Mouse (Mus musculus) forebrain, postnatal 0 days (tissue): ENCODE results near the gene Bcl2l14. TPM values are rescaled to one million over a fixed set of nuclear protein-coding genes. Genes with fewer than 3 reads are reported as not detected.

ENCODE experiments used
- ATAC-seq: fragments of 200-750 bp; cut with Nextera tagmentation; 2 replicates; pipeline ENCODE4 v1.8.0; 2017; ENCODE audit warnings: mild to moderate bottlenecking, moderate library complexity
- DNase-seq: peaks from one replicate; pipeline ENCODE4 v3.0.0-alpha.2; 2015
- H3K27ac ChIP-seq: fragments of 300-500 bp; sonication (generic); 2 replicates; pipeline ENCODE4 v1.5.1; 2014; ENCODE audit warnings: low read depth, mild to moderate bottlenecking, antibody characterized with exemption, low read length, moderate library complexity, mixed read lengths
- H3K27me3 ChIP-seq: fragments of 300-500 bp; sonication (generic); 2 replicates; pipeline ENCODE4 v1.6.1; 2014; ENCODE audit warnings: mild to moderate bottlenecking, low read length, mixed read lengths; ENCODE audit not compliant: insufficient read depth
- H3K36me3 ChIP-seq: fragments of 300-500 bp; sonication (generic); 2 replicates; pipeline ENCODE4 v1.6.1; 2014; ENCODE audit warnings: mild to moderate bottlenecking, moderate library complexity; ENCODE audit not compliant: insufficient read depth
- H3K4me1 ChIP-seq: fragments of 300-500 bp; sonication (generic); 2 replicates; pipeline ENCODE4 v1.6.1; 2014; ENCODE audit warnings: antibody characterized with exemption; ENCODE audit not compliant: insufficient read depth
- H3K4me2 ChIP-seq: fragments of 300-500 bp; sonication (generic); 2 replicates; pipeline ENCODE4 v1.6.1; 2014; ENCODE audit warnings: low read depth, mild to moderate bottlenecking, moderate library complexity
- H3K4me3 ChIP-seq: fragments of 300-500 bp; sonication (generic); 2 replicates; pipeline ENCODE4 v1.5.1; 2014; ENCODE audit warnings: low read depth, low read length, mixed read lengths
- H3K9ac ChIP-seq: fragments of 300-500 bp; sonication (generic); 2 replicates; pipeline ENCODE4 v1.6.1; 2014; ENCODE audit warnings: mild to moderate bottlenecking
- H3K9me3 ChIP-seq: fragments of 300-500 bp; sonication (generic); 2 replicates; pipeline ENCODE4 v1.6.1; 2016; ENCODE audit warnings: low read length
- CTCF ChIP-seq: sonication (generic); IDR thresholded peaks from 2 replicates; pipeline ENCODE4 v1.5.1; 2016; ENCODE audit warnings: antibody characterized with exemption, control low read depth, low read depth
- WGBS: fragments of 180-500 bp; shearing (Covaris S2); extraction: QIAGEN DNeasy Blood & Tissue Kit; methylation state at CpG from one replicate; pipeline ENCODE4 v1.1.7; 2014; 5-methylcytosine and 5-hydroxymethylcytosine counted together
- polyA plus RNA-seq: library from polyadenylated mRNA; unstranded; fragments of >200 nt; fragmentation: Nextera tagmentation; extraction: Ambion mirVana; gene quantifications from 2 replicates; pipeline ENCODE4 v1.2.1, GENCODE M21; 2015
- total RNA-seq: library from RNA; depleted of rRNA; stranded (reverse); fragments of >200 nt; gene quantifications from 2 replicates; pipeline ENCODE4 v1.2.3, GENCODE M21; 2014

Bcl2l14 gene
- total and polyA plus RNA-seq, 2 experiments from 2014 or later: not detected

- Histone ChIP-seq H3K27ac (no peak overlapping the region), H3K9me3 (no peaks in the 10 kb centered on the region), H3K9ac (no peak overlapping the region), H3K4me2 (no peak overlapping the region), H3K36me3 (no peaks in the 10 kb centered on the region), H3K4me3 (no peak overlapping the region), H3K27me3 (no peaks in the 10 kb centered on the region), H3K4me1 (no peaks in the 10 kb centered on the region)
- ATAC-seq: no peak
- WGBS: 88% methylated on average over 3 of the region's 3 CpGs
- no peak for DNase-seq
- TF ChIP-seq CTCF: no peak
Observed at GRCm38 (mm10) chr6:134433281-134433680, 37.2 kb downstream of the Bcl2l14 start.

- no peak overlapping the region for H3K4me3 ChIP-seq
- H3K27me3 ChIP-seq: no peaks in the 10 kb centered on the region
- 72% methylated on average over 6 of the region's 6 CpGs for WGBS
- H3K36me3 ChIP-seq: no peaks in the 10 kb centered on the region
- no peak for ATAC-seq
- no peak for TF ChIP-seq CTCF
- no peaks in the 10 kb centered on the region for H3K9me3 ChIP-seq
- no peaks in the 10 kb centered on the region for H3K4me1 ChIP-seq
- no peak overlapping the region for H3K27ac ChIP-seq
- no peak for DNase-seq
- no peak overlapping the region for H3K4me2 ChIP-seq
- no peak overlapping the region for H3K9ac ChIP-seq
Observed at GRCm38 (mm10) chr6:134434044-134434443, 37.9 kb downstream of the Bcl2l14 start.

GRCm38 (mm10) chr6:134434866-134435390, 38.8 kb downstream of the Bcl2l14 start:
- no peaks in the 10 kb centered on the region for H3K4me1 ChIP-seq
- WGBS: 83% methylated on average over 9 of the region's 9 CpGs
- H3K9ac ChIP-seq: no peak overlapping the region

GRCm38 (mm10) chr6:134436955-134437354, 40.8 kb downstream of the Bcl2l14 start:
- no peaks in the 10 kb centered on the region for H3K9me3 ChIP-seq

More at GRCm38 (mm10) chr6:134434866-134435390, 38.8 kb downstream of the Bcl2l14 start:
- Histone ChIP-seq H3K9me3 (no peaks in the 10 kb centered on the region), H3K36me3 (no peaks in the 10 kb centered on the region), H3K27me3 (no peaks in the 10 kb centered on the region), H3K27ac (no peak overlapping the region), H3K4me3 (no peak overlapping the region), H3K4me2 (no peak overlapping the region)
- TF ChIP-seq CTCF: no peak
- ATAC-seq (no peak), DNase-seq (no peak)

GRCm38 (mm10) chr6:134439401-134440021, 43.4 kb downstream of the Bcl2l14 start:
- Histone ChIP-seq H3K36me3 (no peaks in the 10 kb centered on the region), H3K9me3 (no peaks in the 10 kb centered on the region), H3K4me3 (peak overlapping the region; percentile 39), H3K27me3 (no peaks in the 10 kb centered on the region), H3K9ac (peak overlapping the region; percentile 48), H3K4me1 (no peaks in the 10 kb centered on the region), H3K27ac (peak overlapping the region; percentile 71), H3K4me2 (peak overlapping the region; percentile 63)
- no peak for TF ChIP-seq CTCF
- peak; percentile 88 for DNase-seq
- ATAC-seq: peak; percentile 96
- 4% methylated on average over 23 of the region's 23 CpGs for WGBS

More at GRCm38 (mm10) chr6:134436955-134437354, 40.8 kb downstream of the Bcl2l14 start:
- H3K36me3 ChIP-seq: no peaks in the 10 kb centered on the region
- no peak overlapping the region for H3K27ac ChIP-seq
- H3K4me3 ChIP-seq: no peak overlapping the region
- no peaks in the 10 kb centered on the region for H3K4me1 ChIP-seq
- no peak for DNase-seq
- 84% methylated on average over 5 of the region's 5 CpGs for WGBS
- H3K9ac ChIP-seq: no peak overlapping the region
- no peak for ATAC-seq
- H3K4me2 ChIP-seq: no peak overlapping the region
- no peak for TF ChIP-seq CTCF
- no peaks in the 10 kb centered on the region for H3K27me3 ChIP-seq

GRCm38 (mm10) chr6:134440023-134440422, 43.9 kb downstream of the Bcl2l14 start:
- no peaks in the 10 kb centered on the region for H3K4me1 ChIP-seq
- H3K9me3 ChIP-seq: no peaks in the 10 kb centered on the region
- DNase-seq (no peak), ATAC-seq (no peak)
- peak overlapping the region; percentile 48 for H3K9ac ChIP-seq
- peak overlapping the region; percentile 63 for H3K4me2 ChIP-seq
- H3K27ac ChIP-seq: peak overlapping the region; percentile 71; the same call in 1 of the 2 replicates
- no peaks in the 10 kb centered on the region for H3K36me3 ChIP-seq
- TF ChIP-seq CTCF: no peak
- H3K4me3 ChIP-seq: peak overlapping the region; percentile 39
- WGBS: 8% methylated on average over 10 of the region's 10 CpGs
- no peaks in the 10 kb centered on the region for H3K27me3 ChIP-seq

- Histone ChIP-seq H3K4me1 (no peaks in the 10 kb centered on the region), H3K9me3 (no peaks in the 10 kb centered on the region), H3K4me3 (no peak overlapping the region), H3K27ac (no peak overlapping the region), H3K36me3 (no peaks in the 10 kb centered on the region), H3K4me2 (no peak overlapping the region), H3K27me3 (no peaks in the 10 kb centered on the region), H3K9ac (no peak overlapping the region)
- no peak for ATAC-seq
- WGBS: 93% methylated on average over 3 of the region's 3 CpGs
- TF ChIP-seq CTCF: no peak
- DNase-seq: no peak
Observed at GRCm38 (mm10) chr6:134441716-134442115, 45.6 kb downstream of the Bcl2l14 start.
